Mouse (Mus musculus) lung, postnatal 0 days (tissue): ENCODE measurements around the gene Gm13889.

ENCODE experiments used
- CTCF ChIP-seq: IDR thresholded peaks from 2 replicates; pipeline ENCODE4 v1.5.1; 2016; ENCODE audit warnings: antibody characterized with exemption, mild to moderate bottlenecking
- EP300 ChIP-seq: IDR thresholded peaks from 2 replicates; pipeline ENCODE4 v1.6.1; 2016; ENCODE audit warnings: antibody characterized with exemption, mild to moderate bottlenecking, control low read depth

GRCm38 (mm10) chr2:93928866-93929265 is 28.1 kb downstream of the Gm13889 start:
- TF ChIP-seq EP300 (no peak), CTCF (no peak)
